Mouse (Mus musculus) urinary bladder, postnatal 10 days (tissue): ENCODE measurements at regions not wholly inside any gene's neighbourhood (a gene's known extent, or its start where the extent isn't known, plus 50 kb on each side); places are given as distances from the start of the nearest gene placed in this dataset.
"Not testable (repeated sequence)": the region's sequence is repeated elsewhere in the genome, so short reads cannot be mapped to it uniquely, and the experiment has no call there.

Experiments
- DNase-seq: peaks from one replicate; pipeline ENCODE4 v3.0.0; 2022; ENCODE audit warnings: low spot score

DNA sequence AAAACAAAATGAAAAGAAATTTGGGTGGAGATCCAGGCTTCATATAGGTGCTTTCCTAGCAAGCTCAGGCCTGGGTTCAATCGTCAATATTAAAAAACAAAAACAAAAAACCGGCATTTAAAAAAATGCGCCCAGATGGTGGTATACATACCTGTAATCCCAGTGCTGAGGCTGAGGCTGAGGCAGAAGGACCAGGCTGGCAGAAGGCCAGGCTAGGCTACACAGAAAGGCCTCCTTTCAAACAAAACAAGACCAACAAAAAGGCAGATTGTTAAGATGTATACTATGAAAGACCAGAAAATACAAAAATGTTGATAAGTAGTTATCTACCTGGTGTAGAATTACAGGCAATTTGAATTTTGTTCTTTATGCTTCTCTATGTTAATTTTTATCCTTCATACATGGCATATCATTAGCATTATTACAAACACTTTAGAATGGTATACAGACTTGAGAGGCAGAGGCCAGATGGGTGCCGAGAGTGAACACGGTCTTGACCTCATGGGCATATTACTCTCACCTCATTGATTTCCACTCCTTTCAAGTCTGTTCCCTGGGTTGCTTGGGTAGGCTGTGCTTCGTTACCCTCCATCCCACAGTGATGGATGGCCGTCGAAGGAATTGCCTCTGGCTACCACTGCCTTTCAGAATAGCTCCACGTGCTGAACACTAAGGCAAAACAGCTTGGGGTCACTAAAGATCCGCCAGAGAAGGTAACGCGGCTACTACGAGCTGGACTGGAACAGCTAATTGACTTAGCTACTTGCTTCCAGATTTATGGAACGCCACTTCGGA is 339.6 kb upstream of the Gm6657 start:
- no peak for DNase-seq

GRCm38 (mm10) chr12:77855796-77856195 is 338.2 kb upstream of the Gm6657 start:
- no peak for DNase-seq

DNA sequence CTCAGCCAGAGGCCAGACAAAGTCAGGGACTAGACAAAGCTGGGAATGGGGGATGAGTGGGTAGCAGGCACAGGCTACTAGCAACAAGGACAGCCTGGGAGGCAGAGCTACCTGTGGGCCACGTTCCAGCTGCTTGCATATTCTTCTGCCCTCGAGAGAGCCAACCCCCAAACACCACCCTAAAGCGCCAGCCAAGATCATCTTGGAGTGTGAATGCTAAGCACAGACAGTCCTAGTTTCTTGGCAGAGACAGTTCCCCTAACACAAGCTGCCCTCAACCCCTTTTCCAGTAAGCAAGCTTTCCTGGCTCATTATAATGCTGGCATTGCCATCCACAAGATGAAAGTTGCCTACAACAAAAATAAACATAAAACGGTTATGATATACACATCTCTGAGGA is 336.8 kb upstream of the Gm6657 start:
- DNase-seq, result no peak

DNA sequence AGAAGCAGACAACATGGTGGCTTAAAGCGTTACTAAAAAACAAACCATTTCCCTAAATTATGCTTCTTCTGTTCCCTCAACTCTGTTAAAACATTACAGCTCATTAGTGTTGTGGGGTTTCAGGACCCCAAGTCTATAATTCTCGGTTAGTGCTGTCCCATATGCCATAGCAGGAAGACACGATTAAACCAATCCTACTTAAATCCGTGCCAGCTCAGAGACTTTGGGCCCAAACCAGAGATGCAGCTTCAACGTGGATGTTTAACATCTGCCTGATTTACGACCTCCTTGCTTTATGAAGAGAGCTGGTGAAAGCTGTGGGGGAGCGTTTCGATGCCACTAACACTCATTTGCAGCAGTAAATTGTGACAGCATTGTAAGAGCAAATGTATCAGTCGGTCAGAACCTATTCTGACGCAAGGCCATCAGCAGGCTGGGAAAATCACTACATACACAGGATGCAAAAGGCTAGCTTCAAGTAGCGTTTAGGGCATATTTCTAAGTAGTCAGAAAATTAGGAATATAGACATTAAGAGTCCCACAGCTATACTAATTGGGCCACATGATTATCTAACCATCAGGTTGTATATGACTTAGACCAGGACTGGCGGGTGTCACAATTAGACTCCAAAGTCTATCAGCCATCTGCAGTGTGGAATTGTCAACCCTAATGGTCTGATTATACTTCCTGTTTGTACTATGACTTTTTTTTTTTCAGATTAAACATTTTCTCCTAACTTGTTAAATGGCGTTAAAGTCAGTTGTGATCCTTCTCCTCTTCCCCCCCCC is 333.1 kb upstream of the Gm6657 start:
- no peak for DNase-seq

DNA sequence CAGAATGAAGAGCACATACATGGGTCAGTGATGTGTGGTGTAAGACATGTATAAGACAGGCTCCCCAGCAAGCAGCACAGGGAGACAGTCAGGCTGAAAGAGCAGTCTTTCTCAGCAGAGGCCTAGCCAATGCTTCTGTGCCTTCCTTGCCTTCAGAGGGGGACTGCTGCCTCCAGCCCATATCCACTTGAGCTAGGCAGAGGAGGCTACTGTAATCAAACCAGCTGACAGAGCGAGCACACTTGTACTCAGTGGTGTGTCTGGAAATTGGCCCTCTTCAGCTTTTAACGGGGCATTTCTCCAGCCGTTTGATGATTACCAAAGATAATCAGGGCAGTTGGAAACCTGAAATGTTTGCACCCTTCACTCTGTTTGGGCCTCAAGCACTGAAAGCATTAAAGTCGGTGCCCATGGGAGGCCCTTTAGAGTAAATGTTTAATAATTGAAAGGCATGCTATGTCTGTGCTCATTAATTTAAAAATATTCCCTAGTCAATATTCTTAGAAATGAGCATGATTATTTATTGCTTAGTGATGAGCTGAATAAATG is 326.0 kb upstream of the Gm6657 start:
- no peak for DNase-seq

- no peak for DNase-seq
Measured at GRCm38 (mm10) chr12:77869296-77869695, 324.7 kb upstream of the Gm6657 start.

DNA sequence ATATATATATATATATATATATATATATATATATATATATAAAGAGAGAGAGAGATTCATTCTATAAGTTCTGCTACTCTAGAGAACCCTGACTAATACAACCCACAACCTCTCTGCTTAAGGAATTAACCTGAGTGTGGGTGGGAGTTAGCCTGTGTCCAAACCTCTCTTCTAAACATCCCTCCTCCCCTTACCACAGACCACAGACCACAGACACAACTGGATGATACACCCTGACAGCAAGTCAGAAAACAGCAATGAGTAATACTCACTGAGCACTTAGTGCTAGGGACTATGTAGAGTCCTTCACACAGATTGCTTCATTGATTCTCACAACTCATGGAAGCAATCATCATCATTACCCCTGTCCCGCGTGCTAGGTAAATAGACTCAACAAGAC is 306.7 kb upstream of the Gm6657 start:
- no peak for DNase-seq

DNA sequence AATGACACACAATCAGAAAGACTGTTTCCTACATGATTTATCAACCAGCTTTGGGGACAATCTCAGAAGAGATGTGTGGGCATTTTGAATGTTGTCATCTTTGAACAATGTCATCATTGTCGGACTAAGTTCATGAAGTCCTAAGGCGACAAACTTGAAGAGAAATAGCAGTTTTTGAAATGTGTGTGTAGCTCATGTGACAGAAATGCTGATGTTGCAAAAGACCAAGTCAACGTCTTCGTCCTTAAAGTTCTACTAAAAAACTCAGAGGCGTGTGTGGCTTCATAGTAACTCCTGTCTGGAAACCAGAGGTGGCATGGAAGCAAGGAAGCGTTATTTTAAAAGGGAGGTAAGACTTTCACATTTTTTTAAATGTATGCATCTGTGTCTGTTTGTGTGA is 302.6 kb upstream of the Gm6657 start:
- DNase-seq, result no peak

DNA sequence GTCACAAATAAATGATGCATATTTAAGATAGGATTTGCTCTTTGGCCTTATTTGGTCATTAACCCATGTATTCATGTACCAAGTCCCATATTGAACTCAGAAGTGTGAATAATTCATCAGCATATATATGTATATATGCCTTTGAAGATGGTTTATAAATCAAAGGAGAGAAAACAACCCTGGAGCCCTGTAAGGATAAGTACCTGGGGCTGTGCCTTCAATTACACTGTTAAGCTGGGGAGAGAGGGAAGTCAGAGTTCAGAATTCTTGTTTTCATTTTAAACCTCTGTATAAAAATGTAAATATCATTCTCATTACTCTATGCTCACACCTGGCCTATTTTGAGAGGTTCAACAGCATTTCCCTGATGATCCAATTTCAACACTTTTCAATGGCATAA is 299.8 kb upstream of the Gm6657 start:
- no peak for DNase-seq

- no peak for DNase-seq
Measured at GRCm38 (mm10) chr12:77895508-77895907, 298.5 kb upstream of the Gm6657 start.

DNA sequence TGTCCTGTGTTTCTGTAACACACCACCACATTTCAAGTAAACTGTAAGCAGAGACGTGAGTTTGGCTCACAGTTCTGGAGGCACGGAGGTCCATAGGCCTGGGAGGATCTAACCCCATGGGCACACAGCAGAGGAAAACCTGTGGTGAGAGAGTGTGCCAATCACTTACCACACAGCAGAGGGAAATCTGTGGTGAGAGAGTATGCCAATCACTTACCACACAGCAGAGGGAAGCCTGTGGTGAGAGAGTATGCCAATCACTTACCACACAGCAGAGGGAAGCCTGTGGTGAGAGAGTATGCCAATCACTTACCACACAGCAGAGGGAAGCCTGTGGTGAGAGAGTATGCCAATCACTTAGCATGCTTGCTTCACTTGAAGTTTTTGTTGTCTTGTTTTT is 295.1 kb upstream of the Gm6657 start:
- not testable (repeated sequence) for DNase-seq

GRCm38 (mm10) chr12:77901254-77901653 is 292.8 kb upstream of the Gm6657 start:
- no peak for DNase-seq

DNA sequence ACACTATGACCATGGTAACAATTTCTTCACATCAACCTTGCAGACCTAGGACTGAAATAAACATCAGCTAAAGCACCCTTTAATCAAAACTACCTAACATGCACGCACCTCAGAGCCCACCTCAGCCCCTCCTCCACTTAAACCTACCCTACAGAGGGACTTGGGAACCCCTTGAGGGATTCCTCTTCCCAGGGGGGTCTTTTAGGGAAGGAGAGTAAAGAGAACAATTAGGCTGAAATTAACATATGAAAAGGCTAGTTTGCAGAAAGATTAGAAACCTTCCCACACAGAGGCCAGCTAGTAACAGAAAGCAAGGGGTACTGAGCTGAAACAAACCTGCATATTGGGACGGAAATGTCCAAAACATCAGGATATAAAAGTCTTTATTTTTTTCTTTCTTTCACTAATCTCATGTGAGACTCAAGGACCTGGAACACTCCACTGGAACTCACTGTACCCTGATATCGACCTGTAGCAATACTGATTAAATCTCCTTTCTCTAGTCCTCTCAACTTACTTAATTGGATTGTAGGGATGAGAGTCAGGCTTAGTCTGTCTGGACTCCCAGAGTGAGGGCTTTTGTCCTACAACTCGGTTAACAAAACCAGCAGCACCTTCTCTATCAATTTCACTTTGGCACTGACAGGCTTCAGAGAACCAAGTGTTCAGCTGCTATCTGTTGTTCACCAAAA is 281.0 kb upstream of the Gm6657 start:
- DNase-seq, result no peak

DNA sequence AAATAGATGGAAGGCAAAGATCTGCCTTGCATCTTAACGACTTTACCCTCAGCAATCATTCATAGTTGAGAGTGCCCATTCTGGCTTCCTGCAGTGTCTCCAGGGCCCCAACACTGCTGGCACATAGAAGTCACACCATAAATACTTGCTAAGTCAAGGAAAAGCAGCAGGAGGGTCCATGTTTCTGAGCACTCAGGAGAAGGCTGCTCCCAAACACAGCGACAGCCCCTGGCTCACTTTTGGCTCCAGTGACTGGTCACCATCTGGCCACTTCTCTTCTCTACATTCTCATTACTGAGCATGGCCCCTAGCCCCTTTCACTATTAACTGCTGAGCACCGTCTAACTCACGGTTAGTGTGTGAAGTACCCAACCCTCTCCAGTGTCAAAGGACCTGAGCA is 265.3 kb upstream of the Gm6657 start:
- DNase-seq, result no peak

- no peak for DNase-seq
Measured at GRCm38 (mm10) chr12:77929571-77929970, 264.5 kb upstream of the Gm6657 start.

- no peak for DNase-seq
Measured at GRCm38 (mm10) chr12:77943960-77944359, 250.1 kb upstream of the Gm6657 start.

GRCm38 (mm10) chr12:77949474-77950017 is 244.5 kb upstream of the Gm6657 start:
- no peak for DNase-seq

- DNase-seq, result no peak
Measured at GRCm38 (mm10) chr12:77952492-77952891, 241.6 kb upstream of the Gm6657 start.

GRCm38 (mm10) chr12:77962631-77963030 is 231.4 kb upstream of the Gm6657 start:
- no peak for DNase-seq

DNA sequence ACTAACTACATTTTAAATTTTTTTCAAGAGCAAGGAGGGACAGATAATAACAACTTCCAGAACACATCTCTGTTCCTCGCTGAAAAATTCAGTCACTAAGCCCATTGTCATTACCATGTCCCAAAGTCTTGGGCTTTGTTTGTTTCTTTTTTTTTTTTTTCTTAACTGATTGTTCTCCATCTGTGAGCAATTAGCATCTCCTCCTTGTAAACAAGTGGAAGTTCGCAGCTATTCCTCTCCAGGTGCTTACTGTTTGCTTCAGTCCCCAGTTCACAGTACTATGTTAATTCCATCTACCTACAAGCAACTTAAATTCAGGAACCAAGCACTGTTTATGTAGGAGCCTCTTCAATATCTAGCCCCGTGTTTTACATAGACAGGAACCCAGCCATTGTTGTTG is 225.5 kb upstream of the Gm6657 start:
- DNase-seq, result no peak

DNA sequence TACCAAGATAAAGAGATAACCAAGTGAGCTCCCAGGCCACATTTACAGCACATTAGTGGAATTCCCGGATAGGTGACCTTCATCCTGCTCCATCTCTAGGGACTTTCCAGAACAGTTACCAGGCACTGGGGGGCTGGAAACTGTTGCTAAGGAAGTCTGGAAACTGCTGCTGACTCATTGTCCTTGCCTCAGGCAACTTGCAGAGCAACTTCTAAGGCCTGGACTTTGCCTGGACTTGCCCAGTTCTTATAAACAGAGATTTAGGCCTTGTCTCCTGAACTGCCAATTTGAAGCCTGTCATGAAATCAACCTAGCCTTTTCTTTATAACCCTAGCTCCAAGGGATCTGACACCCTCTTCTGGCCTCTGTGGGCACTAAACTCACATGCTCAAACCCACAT is 224.0 kb upstream of the Gm6657 start:
- DNase-seq, result no peak

- DNase-seq, result no peak
Measured at GRCm38 (mm10) chr12:77972165-77972564, 221.9 kb upstream of the Gm6657 start.
